Mouse (Mus musculus) hindbrain, embryonic 10.5 days (tissue): ENCODE results near the gene T2. TPM values are rescaled to one million over a fixed set of nuclear protein-coding genes. Genes with fewer than 3 reads are reported as not detected.

ENCODE experiments used
- DNase-seq: peaks from one replicate; pipeline ENCODE4 v3.0.0-alpha.2; 2017; ENCODE audit warnings: low spot score
- H3K27ac ChIP-seq: fragments of 300-500 bp; sonication (generic); 2 replicates; pipeline ENCODE4 v1.5.1; 2016; ENCODE audit warnings: mild to moderate bottlenecking, moderate library complexity
- H3K27me3 ChIP-seq: fragments of 300-500 bp; sonication (generic); 2 replicates; pipeline ENCODE4 v1.6.1; 2016; ENCODE audit warnings: mild to moderate bottlenecking; ENCODE audit not compliant: poor library complexity, insufficient read depth, severe bottlenecking
- H3K36me3 ChIP-seq: fragments of 300-500 bp; sonication (generic); 2 replicates; pipeline ENCODE4 v1.6.1; 2016; ENCODE audit warnings: mild to moderate bottlenecking, moderate library complexity
- H3K4me1 ChIP-seq: fragments of 300-500 bp; sonication (generic); replicated peaks from 2 replicates; pipeline ENCODE4 v1.6.1; 2016; ENCODE audit warnings: mild to moderate bottlenecking
- H3K4me3 ChIP-seq: fragments of 300-500 bp; sonication (generic); 2 replicates; pipeline ENCODE4 v1.5.1; 2016; ENCODE audit warnings: mild to moderate bottlenecking, moderate library complexity
- H3K9me3 ChIP-seq: fragments of 300-500 bp; sonication (generic); 2 replicates; pipeline ENCODE4 v1.6.1; 2016; ENCODE audit warnings: mild to moderate bottlenecking, moderate library complexity
- WGBS: fragments of 180-500 bp; shearing (Covaris S2); methylation state at CpG from one replicate; pipeline ENCODE4 v1.1.7; 2016; 5-methylcytosine and 5-hydroxymethylcytosine counted together
- polyA plus RNA-seq: library from polyadenylated mRNA; unstranded; fragments of >200 nt; fragmentation: Nextera tagmentation; extraction: Ambion mirVana; gene quantifications from 2 replicates; pipeline ENCODE4 v1.2.1, GENCODE M21; 2016

Gene T2
- polyA plus RNA-seq, 1 experiment from 2014 or later = 0.82 TPM

DNA sequence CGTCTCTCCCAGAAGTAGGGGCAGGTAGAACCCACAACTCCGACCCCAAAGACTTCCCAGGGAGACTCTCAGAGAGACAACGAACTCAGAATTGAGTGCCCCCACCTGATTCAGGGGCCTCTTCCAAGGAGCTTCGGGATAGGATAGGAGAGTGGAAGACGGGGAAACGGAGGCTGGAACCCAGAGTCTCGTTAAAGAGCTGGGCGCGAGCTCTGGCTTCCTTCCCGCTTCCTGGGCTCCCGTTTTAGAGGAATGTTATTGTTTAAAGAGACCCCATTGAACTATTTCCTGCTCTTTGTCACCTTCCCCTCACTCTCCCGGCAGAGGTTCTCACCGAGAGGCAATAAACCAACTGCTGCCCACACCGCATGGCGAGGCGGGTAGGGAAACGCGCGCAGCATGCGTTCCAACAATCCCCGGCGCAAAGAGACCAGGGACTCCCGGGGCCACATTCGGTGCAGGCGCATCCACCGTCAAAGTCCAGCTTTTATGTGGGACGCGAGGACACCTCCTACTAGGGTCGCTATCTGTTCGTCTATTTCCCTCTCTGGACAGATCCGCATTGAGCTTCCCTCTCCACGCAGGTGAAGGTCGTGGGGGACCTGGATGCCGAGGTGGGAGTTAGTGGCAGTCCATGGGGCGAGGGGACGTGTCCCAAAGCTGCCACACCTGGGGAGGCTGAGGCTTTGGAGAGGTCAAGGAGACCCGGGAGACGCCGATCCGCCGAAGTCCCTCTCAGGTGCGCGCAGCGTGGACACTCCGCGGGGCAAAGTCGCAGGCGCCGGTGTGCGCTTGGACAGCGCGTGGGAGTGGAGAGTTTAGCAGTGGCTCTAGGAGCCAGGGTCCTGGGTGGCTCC is 77.6 kb downstream of the T2 start:
- peaks cover 100% of the 10 kb centered on the region for H3K27me3 ChIP-seq
- H3K9me3 ChIP-seq = no peaks in the 10 kb centered on the region
- peaks cover 42% of the 10 kb centered on the region for H3K4me1 ChIP-seq
- peak overlapping the region; percentile 46 for H3K4me3 ChIP-seq
- no peak overlapping the region for H3K27ac ChIP-seq
- DNase-seq = peak; percentile 35
- no peaks in the 10 kb centered on the region for H3K36me3 ChIP-seq
- WGBS = under 1% methylated on average over 52 of the region's 52 CpGs

DNA sequence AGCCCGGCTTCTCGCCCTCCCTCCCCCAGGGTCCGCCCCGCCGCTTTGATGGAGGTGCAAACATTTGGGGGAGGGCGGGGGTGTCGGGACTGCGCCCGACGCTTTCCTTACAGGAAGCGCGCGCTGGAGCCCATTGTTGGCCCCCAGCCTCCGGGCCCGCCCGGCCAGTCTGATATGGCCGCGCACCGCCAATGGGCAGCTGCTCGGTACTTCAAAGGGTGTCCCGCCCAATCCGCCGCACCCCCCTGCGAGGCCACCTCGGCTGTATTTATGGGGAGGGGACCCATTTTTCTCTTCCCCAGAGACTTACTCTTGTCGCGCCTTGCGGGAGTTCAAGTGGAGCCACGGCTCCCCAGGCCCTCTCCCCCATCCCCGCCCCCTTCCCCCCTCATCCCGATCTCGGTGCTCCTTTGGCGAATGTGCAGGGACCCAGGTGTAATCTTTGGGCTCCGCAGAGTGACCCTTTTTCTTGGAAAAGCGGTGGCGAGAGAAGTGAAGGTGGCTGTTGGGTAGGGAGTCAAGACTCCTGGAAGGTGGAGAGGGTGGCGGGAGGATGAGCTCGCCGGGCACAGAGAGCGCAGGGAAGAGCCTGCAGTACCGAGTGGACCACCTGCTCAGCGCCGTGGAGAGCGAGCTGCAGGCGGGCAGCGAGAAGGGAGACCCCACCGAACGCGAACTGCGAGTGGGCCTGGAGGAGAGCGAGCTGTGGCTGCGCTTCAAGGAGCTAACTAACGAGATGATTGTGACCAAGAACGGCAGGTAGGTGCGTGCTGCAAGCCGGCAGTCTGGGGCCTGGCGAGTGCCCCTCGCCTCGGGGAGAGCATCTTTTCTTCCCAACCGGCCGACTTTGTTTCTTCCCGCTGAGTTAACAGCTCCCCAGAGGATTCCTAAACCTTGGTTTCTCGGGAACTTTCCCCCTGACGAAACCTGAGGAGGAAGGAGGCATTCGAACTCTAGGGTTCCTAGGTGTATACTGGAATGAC is 78.5 kb downstream of the T2 start, which contains the start of gene T:
T (plus strand) TSS at position 446 of the 983 bp plus-strand sequence.
- DNase-seq = peak; percentile 40

DNA sequence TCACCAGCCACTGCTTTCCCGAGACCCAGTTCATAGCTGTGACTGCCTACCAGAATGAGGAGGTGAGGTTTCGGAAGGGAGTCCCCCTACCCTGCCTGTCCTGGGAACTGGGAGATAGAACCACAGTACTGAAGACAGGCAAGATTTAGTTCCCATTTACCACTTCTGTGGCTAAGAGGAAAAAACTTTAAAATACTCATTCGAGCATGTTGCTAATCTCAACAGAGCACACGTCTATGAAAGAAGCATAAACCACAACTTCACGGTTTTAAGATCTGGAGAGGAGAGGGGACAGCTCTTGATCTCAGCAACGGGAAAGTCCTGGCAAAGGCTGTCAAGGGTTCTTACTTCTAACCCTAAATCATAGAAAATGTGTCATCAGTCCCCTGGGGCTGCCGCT is 80.4 kb downstream of the T2 start:
- Histone ChIP-seq H3K27ac (no peak overlapping the region), H3K9me3 (no peaks in the 10 kb centered on the region), H3K27me3 (peaks cover 100% of the 10 kb centered on the region), H3K36me3 (no peaks in the 10 kb centered on the region), H3K4me1 (peaks cover 27% of the 10 kb centered on the region), H3K4me3 (no peak overlapping the region)
- DNase-seq = no peak
- WGBS = 21% methylated on average over 7 of the region's 7 CpGs

More for the DNA sequence above, 78.5 kb downstream of the T2 start, which contains the start of gene T:
- no peak within 1 kb of the TSS for H3K27ac ChIP-seq
- peaks cover 40% of the 10 kb centered on the region for H3K4me1 ChIP-seq
- WGBS = 1% methylated on average over 65 of the region's 65 CpGs
- peaks cover 100% of the 10 kb centered on the region for H3K27me3 ChIP-seq
- H3K4me3 ChIP-seq = peak within 1 kb of the TSS; percentile 46
- H3K36me3 ChIP-seq = no peaks in the 10 kb centered on the region
- H3K9me3 ChIP-seq = no peaks in the 10 kb centered on the region

DNA sequence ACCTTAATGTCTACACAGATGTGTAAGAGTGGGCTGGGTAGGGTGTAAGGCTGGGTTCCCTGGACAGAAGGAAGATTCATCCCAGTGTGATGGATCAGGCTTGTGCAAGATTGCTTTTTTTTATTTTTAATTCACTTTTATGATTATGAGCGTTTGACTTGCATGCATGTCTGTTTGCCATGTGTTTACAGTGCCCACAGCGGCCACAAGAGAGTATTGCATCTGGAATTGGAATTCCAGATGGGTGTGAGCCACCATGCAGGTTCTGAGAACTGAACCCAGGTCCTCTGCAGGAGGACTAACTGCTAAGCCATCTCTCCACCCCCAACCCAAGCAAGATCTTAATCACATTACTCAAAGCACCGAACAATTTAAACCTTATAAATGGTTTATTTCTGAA is 88.3 kb downstream of the T2 start:
- no peaks in the 10 kb centered on the region for H3K36me3 ChIP-seq
- H3K4me1 ChIP-seq = 0 out of 2 replicates have a peak, but pooled peaks cover 4% of the 10 kb centered on the region
- DNase-seq = no peak
- peaks cover 25% of the 10 kb centered on the region for H3K27me3 ChIP-seq
- no peak overlapping the region for H3K27ac ChIP-seq
- no peaks in the 10 kb centered on the region for H3K9me3 ChIP-seq
- no peak overlapping the region for H3K4me3 ChIP-seq
- WGBS = 61% methylated on average over 3 of the region's 3 CpGs

DNA sequence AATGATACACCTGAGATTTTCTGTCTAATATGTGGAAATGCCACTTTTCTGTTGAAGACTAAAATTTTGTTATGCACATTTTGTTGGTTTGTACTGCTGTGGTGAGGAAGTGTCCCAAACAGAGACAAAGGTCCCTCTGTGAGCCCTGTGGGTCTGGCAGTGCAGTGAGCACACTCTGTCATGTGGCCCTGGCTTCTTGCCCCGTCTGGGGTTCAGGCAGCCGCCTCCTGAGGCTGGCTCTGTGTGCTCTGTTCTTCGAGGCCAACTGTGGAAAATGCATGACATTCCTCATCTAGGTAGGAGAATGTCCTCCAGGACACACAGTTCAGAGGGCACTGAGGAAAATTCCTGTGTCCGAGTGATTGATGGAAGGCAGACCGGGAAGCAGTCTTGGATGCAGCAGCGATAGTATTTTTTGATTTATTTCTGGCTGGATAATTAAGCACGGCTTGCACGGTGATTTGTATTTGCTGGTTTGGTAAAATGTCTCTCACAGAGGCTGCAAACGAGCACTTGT is 91.9 kb downstream of the T2 start:
- Histone ChIP-seq H3K27me3 (no peaks in the 10 kb centered on the region), H3K4me3 (no peak overlapping the region), H3K36me3 (no peaks in the 10 kb centered on the region), H3K9me3 (no peaks in the 10 kb centered on the region), H3K27ac (no peak overlapping the region), H3K4me1 (0 out of 2 replicates have a peak, but pooled peaks cover 4% of the 10 kb centered on the region)
- DNase-seq = no peak
- 38% methylated on average over 9 of the region's 9 CpGs for WGBS

GRCm38 (mm10) chr17:8448324-8448723 is 92.5 kb downstream of the T2 start:
- Histone ChIP-seq H3K9me3 (no peaks in the 10 kb centered on the region), H3K36me3 (no peaks in the 10 kb centered on the region), H3K27me3 (no peaks in the 10 kb centered on the region), H3K27ac (no peak overlapping the region), H3K4me3 (no peak overlapping the region), H3K4me1 (0 out of 2 replicates have a peak, but pooled peaks cover 4% of the 10 kb centered on the region)
- DNase-seq = no peak
- WGBS = 74% methylated on average over 3 of the region's 3 CpGs

DNA sequence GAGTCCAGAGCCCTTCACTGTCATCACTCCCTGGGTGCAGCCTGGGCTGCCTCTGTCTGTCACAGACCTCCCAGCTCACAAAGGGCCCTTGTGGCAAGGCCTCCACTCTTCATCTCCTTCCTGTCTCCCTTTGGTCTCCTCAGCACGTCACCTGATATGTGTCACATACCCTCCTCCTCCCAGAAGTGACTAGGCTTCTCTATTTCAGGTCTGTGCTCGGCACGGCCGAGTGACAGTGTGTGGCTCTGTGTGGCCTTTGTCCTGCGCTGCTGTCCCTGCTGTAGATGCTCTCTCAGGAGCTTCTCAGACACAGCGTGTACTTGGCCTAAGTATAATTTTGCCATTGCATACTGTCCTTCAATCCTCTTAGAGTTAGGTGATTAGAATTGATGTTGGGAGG is 99.4 kb downstream of the T2 start:
- H3K4me3 ChIP-seq = no peak overlapping the region
- H3K9me3 ChIP-seq = no peaks in the 10 kb centered on the region
- H3K36me3 ChIP-seq = no peaks in the 10 kb centered on the region
- H3K4me1 ChIP-seq = peaks cover 19% of the 10 kb centered on the region
- peak overlapping the region; percentile 62 for H3K27ac ChIP-seq
- H3K27me3 ChIP-seq = 0 out of 2 replicates have a peak, but pooled peaks cover 1% of the 10 kb centered on the region
- WGBS = 61% methylated on average over 6 of the region's 6 CpGs
- no peak for DNase-seq

- peak overlapping the region; percentile 62 for H3K27ac ChIP-seq
- H3K27me3 ChIP-seq = peaks cover 5% of the 10 kb centered on the region; the same call in 1 of the 2 replicates
- H3K4me1 ChIP-seq = peaks cover 19% of the 10 kb centered on the region
- DNase-seq = no peak
- H3K36me3 ChIP-seq = no peaks in the 10 kb centered on the region
- H3K4me3 ChIP-seq = no peak overlapping the region
- WGBS = 75% methylated on average over 7 of the region's 7 CpGs
- no peaks in the 10 kb centered on the region for H3K9me3 ChIP-seq
Observed at GRCm38 (mm10) chr17:8455601-8456000, 99.8 kb downstream of the T2 start.

GRCm38 (mm10) chr17:8456856-8457460 is 101.2 kb downstream of the T2 start:
- H3K27me3 ChIP-seq = peaks cover 6% of the 10 kb centered on the region; the same call in 1 of the 2 replicates
- no peaks in the 10 kb centered on the region for H3K36me3 ChIP-seq
- H3K4me3 ChIP-seq = no peak overlapping the region
- H3K9me3 ChIP-seq = no peaks in the 10 kb centered on the region
- DNase-seq = no peak
- 59% methylated on average over 9 of the region's 9 CpGs for WGBS
- peak overlapping the region; percentile 35; the same call in 1 of the 2 replicates for H3K27ac ChIP-seq
- H3K4me1 ChIP-seq = peaks cover 19% of the 10 kb centered on the region

DNA sequence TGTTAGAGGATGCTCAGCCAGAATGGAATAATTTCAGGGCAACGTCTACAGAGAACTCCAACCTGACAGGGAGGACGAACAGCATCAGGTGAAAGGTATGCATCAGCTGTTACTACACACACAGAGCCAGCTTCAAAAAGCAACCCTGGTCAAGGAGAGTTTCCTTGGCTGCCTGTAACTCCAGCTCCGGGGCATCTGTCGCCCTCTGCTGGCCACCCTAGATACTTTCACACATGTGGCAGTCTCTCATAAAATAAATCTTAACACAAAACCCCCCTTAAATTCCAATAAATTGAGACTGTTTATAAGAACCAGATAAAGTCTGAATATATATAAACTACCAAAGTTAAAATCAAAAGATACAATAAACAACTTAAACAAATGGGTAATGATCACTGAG is 105.8 kb downstream of the T2 start:
- H3K27ac ChIP-seq = no peak overlapping the region
- H3K36me3 ChIP-seq = no peaks in the 10 kb centered on the region
- DNase-seq = peak; percentile 45
- H3K4me3 ChIP-seq = no peak overlapping the region
- H3K27me3 ChIP-seq = peaks cover 19% of the 10 kb centered on the region
- H3K4me1 ChIP-seq = peaks cover 9% of the 10 kb centered on the region
- H3K9me3 ChIP-seq = no peaks in the 10 kb centered on the region
- WGBS = 5% methylated on average over 4 of the region's 4 CpGs

- H3K9me3 ChIP-seq = no peaks in the 10 kb centered on the region
- no peak overlapping the region for H3K4me3 ChIP-seq
- 27% methylated on average over 9 of the region's 9 CpGs for WGBS
- peak; percentile 69 for DNase-seq
- peaks cover 7% of the 10 kb centered on the region; the same call in 1 of the 2 replicates for H3K4me1 ChIP-seq
- no peaks in the 10 kb centered on the region for H3K36me3 ChIP-seq
- peaks cover 39% of the 10 kb centered on the region for H3K27me3 ChIP-seq
- no peak overlapping the region for H3K27ac ChIP-seq
Observed at GRCm38 (mm10) chr17:8463482-8464128, 107.8 kb downstream of the T2 start.

GRCm38 (mm10) chr17:8467771-8468170 is 112.0 kb downstream of the T2 start:
- H3K27me3 ChIP-seq = peaks cover 36% of the 10 kb centered on the region
- peaks cover 11% of the 10 kb centered on the region; the same call in 1 of the 2 replicates for H3K4me1 ChIP-seq
- H3K36me3 ChIP-seq = no peaks in the 10 kb centered on the region
- no peaks in the 10 kb centered on the region for H3K9me3 ChIP-seq
- H3K27ac ChIP-seq = no peak overlapping the region
- 84% methylated on average over 3 of the region's 3 CpGs for WGBS
- no peak overlapping the region for H3K4me3 ChIP-seq
- no peak for DNase-seq
